Mouse (Mus musculus) forebrain, embryonic 14.5 days (tissue): Measurements from ENCODE around the gene 1700092M07Rik. TPM values are rescaled to one million over a fixed set of nuclear protein-coding genes. Genes with fewer than 3 reads are reported as not detected.
"Not testable (repeated sequence)": the region's sequence is repeated elsewhere in the genome, so short reads cannot be mapped to it uniquely, and the experiment has no call there.

ENCODE experiments used
- ATAC-seq: fragments of 200-750 bp; cut with Nextera tagmentation; 2 replicates; pipeline ENCODE4 v1.8.0; 2017; ENCODE audit warnings: mild to moderate bottlenecking, moderate library complexity
- DNase-seq: peaks from one replicate; pipeline ENCODE4 v3.0.0-alpha.2; 2015; ENCODE audit warnings: low spot score
- H3K27ac ChIP-seq: fragments of 300-500 bp; sonication (generic); 2 replicates; pipeline ENCODE4 v1.5.1; 2014; ENCODE audit warnings: low read depth, mild to moderate bottlenecking, control low read depth, low read length, moderate library complexity
- H3K27me3 ChIP-seq: fragments of 300-500 bp; sonication (generic); replicated peaks from 2 replicates; pipeline ENCODE4 v1.6.1; 2014; ENCODE audit warnings: low read length, control low read depth, mixed read lengths; ENCODE audit not compliant: control insufficient read depth, insufficient read depth
- H3K36me3 ChIP-seq: fragments of 300-500 bp; sonication (generic); 2 replicates; pipeline ENCODE4 v1.6.1; 2014; ENCODE audit warnings: low read length, control low read depth; ENCODE audit not compliant: control insufficient read depth, insufficient read depth
- H3K4me1 ChIP-seq: fragments of 300-500 bp; sonication (generic); 2 replicates; pipeline ENCODE4 v1.6.1; 2014; ENCODE audit warnings: antibody characterized with exemption, low read length, control low read depth; ENCODE audit not compliant: control insufficient read depth, insufficient read depth
- H3K4me2 ChIP-seq: fragments of 300-500 bp; sonication (generic); 2 replicates; pipeline ENCODE4 v1.6.1; 2014; ENCODE audit warnings: mild to moderate bottlenecking, control low read depth, low read length
- H3K4me3 ChIP-seq: fragments of 300-500 bp; sonication (generic); 2 replicates; pipeline ENCODE4 v1.5.1; 2014; ENCODE audit warnings: low read depth, low read length, control low read depth
- H3K9ac ChIP-seq: fragments of 300-500 bp; sonication (generic); 2 replicates; pipeline ENCODE4 v1.6.1; 2014; ENCODE audit warnings: mild to moderate bottlenecking, low read length, control low read depth, moderate library complexity
- H3K9me3 ChIP-seq: fragments of 300-500 bp; sonication (generic); replicated peaks from 2 replicates; pipeline ENCODE4 v1.6.1; 2016; ENCODE audit warnings: low read length, control low read depth, mixed read lengths; ENCODE audit not compliant: control insufficient read depth
- WGBS: fragments of 180-500 bp; shearing (Covaris S2); extraction: QIAGEN DNeasy Blood & Tissue Kit; methylation state at CpG from one replicate; pipeline ENCODE4 v1.1.7; 2014; 5-methylcytosine and 5-hydroxymethylcytosine counted together
- polyA plus RNA-seq: library from polyadenylated mRNA; unstranded; fragments of >200 nt; fragmentation: Nextera tagmentation; extraction: Ambion mirVana; gene quantifications from 2 replicates; pipeline ENCODE4 v1.2.1, GENCODE M21; 2014

Gene 1700092M07Rik
- polyA plus RNA-seq, 1 experiment from 2014 or later = 0.77 TPM

DNA sequence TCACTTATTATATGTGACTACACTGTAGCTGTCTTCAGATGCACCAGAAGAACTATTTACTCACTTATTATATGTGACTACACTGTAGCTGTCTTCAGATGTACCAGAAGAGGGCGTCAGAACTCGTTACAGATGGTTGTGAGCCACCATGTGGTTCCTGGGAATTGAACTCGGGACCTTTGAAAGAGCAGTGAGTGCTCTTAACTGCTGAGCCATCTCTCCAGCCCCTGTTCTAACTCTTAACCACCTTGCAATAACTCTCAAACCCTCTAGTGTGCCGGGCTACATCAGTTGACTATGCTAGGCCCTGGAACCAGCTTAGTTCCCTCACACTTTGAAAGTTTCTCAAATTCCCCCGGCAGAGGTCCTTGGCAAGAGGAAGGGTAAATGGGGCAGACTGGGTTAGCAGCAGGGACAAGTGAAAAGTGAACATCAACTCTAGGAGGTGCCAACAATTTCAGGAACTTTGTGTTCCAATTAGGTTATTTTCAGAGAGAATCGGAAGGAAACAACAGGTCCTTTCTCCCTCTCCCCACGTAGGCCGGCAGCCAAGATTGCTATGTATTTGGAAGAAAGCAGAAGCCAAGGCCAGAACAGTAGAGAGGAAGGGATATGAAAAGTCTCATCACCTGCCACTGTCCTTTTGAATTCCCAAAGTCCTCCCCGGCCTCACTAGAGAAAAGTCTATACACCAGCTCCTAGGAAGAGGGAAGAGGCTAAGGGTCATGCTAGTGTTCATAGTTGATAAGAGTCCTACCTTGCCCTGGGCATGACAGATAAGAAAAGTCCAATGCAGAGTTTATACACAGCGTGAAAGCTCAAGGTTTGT, 25.7 kb upstream of the 1700092M07Rik start:
- H3K36me3 ChIP-seq = peaks cover 19% of the 10 kb centered on the region
- no peak overlapping the region for H3K4me2 ChIP-seq
- no peak overlapping the region for H3K9ac ChIP-seq
- H3K27me3 ChIP-seq = no peaks in the 10 kb centered on the region
- ATAC-seq (no peak), DNase-seq (no peak)
- peaks cover 16% of the 10 kb centered on the region for H3K4me1 ChIP-seq
- no peak overlapping the region for H3K4me3 ChIP-seq
- WGBS = 71% methylated on average over 10 of the region's 10 CpGs
- no peak overlapping the region for H3K27ac ChIP-seq
- no peaks in the 10 kb centered on the region for H3K9me3 ChIP-seq

DNA sequence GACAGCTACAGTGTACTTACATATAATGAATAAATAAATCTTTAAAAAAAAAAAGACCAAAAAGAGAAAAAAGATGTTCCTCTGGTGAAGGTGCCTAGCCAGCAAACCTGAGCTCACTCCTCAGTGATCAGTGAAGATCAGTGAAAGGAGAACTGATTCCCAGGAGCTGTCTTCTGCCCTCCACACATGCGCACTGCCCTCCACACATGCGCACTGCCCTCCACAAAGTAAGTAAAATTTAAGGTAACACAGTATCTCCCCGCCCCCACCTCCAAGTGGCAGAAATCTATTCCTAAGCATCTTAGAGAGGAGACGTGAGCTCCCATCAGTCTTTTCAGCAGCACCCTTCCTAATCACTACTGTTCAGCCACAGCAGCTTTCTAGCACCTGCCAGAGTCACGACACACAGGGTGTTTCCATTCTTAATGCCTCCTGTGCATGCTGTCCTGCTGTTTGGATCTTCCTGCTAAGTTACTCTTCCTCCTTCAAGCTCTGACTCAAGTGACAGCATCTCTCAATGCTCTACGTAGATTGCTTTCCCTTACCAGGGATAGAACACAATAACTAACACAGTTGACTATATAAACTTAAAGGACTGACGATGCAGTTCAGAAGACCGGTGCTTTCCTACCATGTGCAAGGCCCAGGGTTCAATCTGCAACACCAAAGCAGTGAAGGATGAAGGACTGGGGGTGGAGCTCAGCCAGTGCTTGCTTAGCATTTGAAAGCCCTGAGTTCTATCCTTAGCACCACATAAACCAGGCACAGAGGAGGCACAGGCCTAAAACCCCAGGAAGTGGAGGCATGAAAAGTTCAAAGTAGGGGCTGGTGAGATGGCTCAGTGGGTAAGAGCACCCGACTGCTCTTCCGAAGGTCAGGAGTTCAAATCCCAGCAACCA, 24.4 kb upstream of the 1700092M07Rik start:
- Histone ChIP-seq H3K27me3 (no peaks in the 10 kb centered on the region), H3K9ac (no peak overlapping the region), H3K4me1 (peaks cover 16% of the 10 kb centered on the region), H3K9me3 (no peaks in the 10 kb centered on the region), H3K36me3 (peaks cover 7% of the 10 kb centered on the region; the same call in 1 of the 2 replicates), H3K4me2 (no peak overlapping the region), H3K27ac (no peak overlapping the region), H3K4me3 (no peak overlapping the region)
- ATAC-seq (no peak), DNase-seq (no peak)
- 72% methylated on average over 10 of the region's 10 CpGs for WGBS

DNA sequence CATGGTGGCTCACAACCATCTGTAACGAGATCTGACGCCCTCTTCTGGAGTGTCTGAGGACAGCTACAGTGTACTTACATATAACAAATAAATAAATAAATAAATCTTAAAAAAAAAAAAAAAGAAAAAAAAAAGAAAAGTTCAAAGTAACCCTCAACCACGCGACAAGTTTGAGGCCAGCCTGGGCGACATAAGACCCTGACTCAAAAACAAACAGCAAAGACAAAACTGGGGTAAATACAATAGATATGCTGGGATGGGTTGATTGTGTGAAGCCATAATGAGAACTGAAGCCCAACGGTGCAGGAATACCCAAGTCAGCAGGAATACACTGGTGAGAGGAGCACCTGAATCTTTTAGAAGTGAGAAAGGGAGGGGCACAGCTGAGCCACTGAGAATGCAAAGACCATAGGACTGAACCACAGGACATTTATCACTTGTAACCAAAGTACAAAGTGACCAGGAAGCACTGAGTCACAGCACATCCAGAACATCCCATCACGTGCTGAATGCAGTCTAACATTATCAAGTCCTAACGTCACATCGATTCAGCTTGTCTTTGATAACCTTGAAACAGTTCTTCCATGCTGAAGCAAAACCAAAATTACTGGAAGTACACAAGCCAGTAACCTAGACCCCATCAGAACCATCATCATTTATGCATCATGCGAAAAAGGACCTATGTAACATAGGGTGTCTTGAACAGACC, 23.6 kb upstream of the 1700092M07Rik start:
- 75% methylated on average over 8 of the region's 10 CpGs for WGBS
- no peak overlapping the region for H3K4me2 ChIP-seq
- no peaks in the 10 kb centered on the region for H3K9me3 ChIP-seq
- ATAC-seq (no peak), DNase-seq (no peak)
- no peak overlapping the region for H3K4me3 ChIP-seq
- peaks cover 13% of the 10 kb centered on the region for H3K4me1 ChIP-seq
- H3K36me3 ChIP-seq = peaks cover 2% of the 10 kb centered on the region; the same call in 1 of the 2 replicates
- H3K9ac ChIP-seq = no peak overlapping the region
- H3K27me3 ChIP-seq = no peaks in the 10 kb centered on the region
- H3K27ac ChIP-seq = no peak overlapping the region

DNA sequence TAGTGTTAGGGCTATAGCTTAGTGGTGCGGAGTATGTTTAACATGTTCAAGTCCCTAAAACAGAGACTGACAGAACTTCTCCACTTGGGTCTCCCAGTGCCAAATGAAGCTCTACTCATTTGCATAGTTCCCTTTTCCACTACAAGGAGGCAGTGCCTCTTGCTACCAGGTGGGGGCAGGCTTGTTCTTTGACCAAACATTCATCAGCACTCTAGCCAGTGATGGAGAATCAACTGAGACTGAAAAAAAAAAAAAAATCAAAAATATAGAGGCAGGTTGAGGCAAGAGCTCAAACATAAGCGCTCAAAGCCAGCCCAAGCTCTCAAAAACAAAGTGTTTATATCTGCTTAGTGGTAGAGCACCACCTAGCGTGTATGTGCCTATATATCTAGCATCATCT, 22.2 kb upstream of the 1700092M07Rik start:
- DNase-seq (peak; percentile 71), ATAC-seq (no peak)
- no peak overlapping the region for H3K9ac ChIP-seq
- 70% methylated on average over 3 of the region's 3 CpGs for WGBS
- no peaks in the 10 kb centered on the region for H3K27me3 ChIP-seq
- no peak overlapping the region for H3K4me3 ChIP-seq
- peaks cover 13% of the 10 kb centered on the region; the same call in 1 of the 2 replicates for H3K4me1 ChIP-seq
- no peak overlapping the region for H3K27ac ChIP-seq
- no peaks in the 10 kb centered on the region for H3K9me3 ChIP-seq
- H3K4me2 ChIP-seq = no peak overlapping the region
- H3K36me3 ChIP-seq = no peaks in the 10 kb centered on the region

DNA sequence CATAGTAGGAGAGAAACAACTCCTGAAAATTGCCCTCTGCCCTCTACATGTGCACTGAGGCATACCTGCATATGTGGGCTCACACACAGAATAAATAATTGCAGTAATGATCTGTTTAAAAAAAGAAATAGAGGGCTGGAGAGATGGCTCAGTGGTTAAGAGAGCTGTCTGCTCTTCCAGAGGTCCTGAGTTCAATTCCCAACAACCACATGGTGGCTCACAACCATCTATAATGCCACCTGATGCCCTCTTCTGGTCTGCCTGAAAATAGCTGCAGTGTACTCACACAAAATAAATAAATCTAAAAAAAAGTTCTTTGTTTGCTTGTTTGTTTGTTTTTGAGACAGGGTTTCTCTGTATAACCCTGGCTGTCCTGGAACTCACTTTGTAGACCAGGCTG, 21.5 kb upstream of the 1700092M07Rik start:
- not testable (repeated sequence) for H3K27me3 ChIP-seq, H3K9me3 ChIP-seq, DNase-seq, ATAC-seq, H3K9ac ChIP-seq, H3K4me2 ChIP-seq, H3K36me3 ChIP-seq, H3K4me3 ChIP-seq, H3K27ac ChIP-seq
- peaks cover 11% of the 10 kb centered on the region; the same call in 1 of the 2 replicates for H3K4me1 ChIP-seq

DNA sequence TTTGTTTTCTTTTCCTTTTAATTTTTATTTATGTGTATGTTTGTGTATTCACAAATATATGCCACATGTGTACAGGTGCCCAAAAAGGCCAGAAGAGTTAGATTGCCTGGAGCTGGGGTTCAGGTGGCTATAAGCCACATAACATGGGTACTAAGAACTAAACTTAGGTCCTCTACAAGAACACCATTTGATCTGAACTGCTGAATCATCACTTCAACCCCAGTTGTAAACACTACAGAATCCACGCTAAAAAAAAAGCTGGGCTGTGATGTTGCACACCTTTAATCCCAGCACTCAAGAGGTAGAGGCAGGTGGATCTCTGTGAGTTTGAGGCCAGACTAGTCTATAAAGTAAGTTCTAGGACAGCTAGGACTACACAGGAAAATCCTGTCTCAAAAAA, 19.1 kb upstream of the 1700092M07Rik start:
- Histone ChIP-seq H3K27me3 (no peaks in the 10 kb centered on the region), H3K4me2 (peak overlapping the region; percentile 83; the same call in 1 of the 2 replicates), H3K4me1 (peaks cover 21% of the 10 kb centered on the region), H3K27ac (no peak overlapping the region), H3K9me3 (no peaks in the 10 kb centered on the region), H3K9ac (peak overlapping the region; percentile 8; the same call in 1 of the 2 replicates), H3K36me3 (peaks cover 24% of the 10 kb centered on the region), H3K4me3 (no peak overlapping the region)
- DNase-seq (no peak), ATAC-seq (no peak)
- 91% methylated on average over 1 of the region's 1 CpGs for WGBS

DNA sequence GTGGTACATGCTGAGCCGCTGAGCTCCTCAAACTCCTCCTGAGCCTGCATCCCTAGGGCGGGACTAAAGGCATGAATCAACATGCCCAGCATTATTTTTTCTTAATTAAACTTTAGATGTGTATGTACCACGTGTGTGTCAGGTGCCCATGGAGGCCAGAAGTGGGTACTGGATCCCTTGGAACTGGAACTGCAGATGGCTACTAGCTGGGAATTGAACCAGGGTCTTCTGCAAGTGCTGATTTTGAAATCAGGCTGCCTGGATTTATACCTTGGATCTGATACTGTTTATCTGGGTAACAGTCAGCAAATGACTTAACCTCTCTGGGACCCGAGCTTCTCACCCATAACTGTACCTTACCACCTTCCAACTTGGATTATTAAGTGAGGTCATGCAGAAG, 18.5 kb upstream of the 1700092M07Rik start:
- Histone ChIP-seq H3K4me1 (peaks cover 21% of the 10 kb centered on the region), H3K9me3 (no peaks in the 10 kb centered on the region), H3K27ac (no peak overlapping the region), H3K9ac (peak overlapping the region; percentile 81), H3K4me3 (peak overlapping the region; percentile 63), H3K36me3 (peaks cover 31% of the 10 kb centered on the region), H3K4me2 (peak overlapping the region; percentile 83), H3K27me3 (no peaks in the 10 kb centered on the region)
- 63% methylated on average over 4 of the region's 4 CpGs for WGBS
- ATAC-seq = no peak
- no peak for DNase-seq

DNA sequence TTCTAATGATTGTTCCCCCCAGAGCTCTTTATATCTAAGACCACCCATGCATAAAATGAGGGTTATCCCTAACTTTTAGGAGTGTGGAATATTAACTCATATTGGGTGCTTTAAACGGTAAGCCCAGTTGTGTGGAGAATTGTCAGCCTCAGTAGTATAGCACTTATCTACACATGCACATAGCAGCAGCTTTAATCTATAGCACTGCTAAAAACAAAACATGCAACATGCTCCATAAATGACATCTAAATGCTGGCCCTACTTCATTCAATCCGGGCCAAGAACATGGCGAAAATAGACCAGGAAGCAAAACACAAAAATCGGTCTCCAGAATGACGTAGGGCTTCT, 18.0 kb upstream of the 1700092M07Rik start:
- Histone ChIP-seq H3K27ac (peak overlapping the region; percentile 93), H3K36me3 (peaks cover 32% of the 10 kb centered on the region), H3K9ac (peak overlapping the region; percentile 81), H3K9me3 (no peaks in the 10 kb centered on the region), H3K4me3 (peak overlapping the region; percentile 63), H3K4me2 (peak overlapping the region; percentile 83), H3K4me1 (peaks cover 21% of the 10 kb centered on the region), H3K27me3 (no peaks in the 10 kb centered on the region)
- DNase-seq (no peak), ATAC-seq (no peak; the same call in 1 of the 2 replicates)
- WGBS = 1% methylated on average over 5 of the region's 5 CpGs
